Mouse (Mus musculus): ENCODE data around the gene Abcc12. TPM values are rescaled to one million over a fixed set of nuclear protein-coding genes. Genes with fewer than 3 reads are reported as not detected.

The Abcc12 gene
- polyA plus RNA-seq, 1 experiment = not detected

DNA sequence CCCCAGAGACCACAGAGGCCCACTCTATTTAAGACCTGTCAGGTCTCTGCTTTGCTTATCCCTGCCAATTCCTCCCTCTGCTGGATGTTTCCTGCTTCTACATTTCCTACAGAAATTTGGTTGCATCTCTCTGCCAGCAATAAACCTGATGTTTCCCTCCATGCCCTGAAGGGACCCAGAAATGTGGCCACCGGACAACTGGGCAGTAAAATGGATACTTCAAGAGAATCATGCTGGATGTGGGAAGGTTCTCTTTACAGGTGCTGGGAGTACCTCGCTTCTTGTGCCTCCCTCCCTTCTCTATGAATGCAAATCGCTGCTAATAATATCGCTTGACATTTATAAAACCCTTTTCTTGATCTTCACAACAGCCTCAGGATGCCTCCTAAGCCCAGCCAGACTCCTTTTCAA, 1.4 kb upstream of the Abcc12 start:
- H3K4me1 ChIP-seq (ENCODE audit: control insufficient read depth, insufficient read depth, low read length) = no peaks in the 10 kb centered on the region
- H3K27ac ChIP-seq (ENCODE audit: insufficient read depth, low read depth, low read length) = no peak overlapping the region
- TF ChIP-seq POLR2A (IDR thresholded peaks at IDR 0.05; ENCODE audit: borderline replicate concordance, low read depth, low read length) (no peak), CTCF (IDR thresholded peaks at IDR 0.05; ENCODE audit: low read depth, low read length) (no peak)
- H3K4me3 ChIP-seq (ENCODE audit: insufficient read depth, low read length) = no peak overlapping the region

DNA sequence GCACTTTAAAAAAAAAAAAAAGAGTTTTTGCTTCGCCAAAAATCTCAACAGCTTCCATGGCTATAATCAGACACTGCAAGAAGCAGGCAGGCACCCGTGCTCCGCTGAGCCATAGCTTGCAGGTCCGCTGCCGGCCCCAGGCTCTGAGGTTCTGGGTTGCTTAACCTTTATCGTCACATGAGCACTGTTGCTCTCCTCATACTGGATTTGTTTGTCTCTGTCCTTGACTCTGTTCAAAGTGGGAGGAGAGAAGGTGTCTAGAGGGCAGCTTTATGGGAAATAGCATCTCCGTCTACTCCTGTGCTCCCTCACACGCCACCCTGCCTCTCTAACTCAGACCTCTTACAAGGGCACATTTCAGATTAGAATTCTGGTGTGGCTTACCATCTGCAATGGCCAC, 1.8 kb downstream of the Abcc12 start:
- H3K4me3 ChIP-seq (ENCODE audit: insufficient read depth, low read length) = no peak overlapping the region
- TF ChIP-seq CTCF (IDR thresholded peaks at IDR 0.05; ENCODE audit: low read depth, low read length) (no peak), POLR2A (IDR thresholded peaks at IDR 0.05; ENCODE audit: borderline replicate concordance, low read depth, low read length) (no peak)
- H3K27ac ChIP-seq (ENCODE audit: insufficient read depth, low read depth, low read length) = no peak overlapping the region
- no peaks in the 10 kb centered on the region for H3K4me1 ChIP-seq (ENCODE audit: control insufficient read depth, insufficient read depth, low read length)

DNA sequence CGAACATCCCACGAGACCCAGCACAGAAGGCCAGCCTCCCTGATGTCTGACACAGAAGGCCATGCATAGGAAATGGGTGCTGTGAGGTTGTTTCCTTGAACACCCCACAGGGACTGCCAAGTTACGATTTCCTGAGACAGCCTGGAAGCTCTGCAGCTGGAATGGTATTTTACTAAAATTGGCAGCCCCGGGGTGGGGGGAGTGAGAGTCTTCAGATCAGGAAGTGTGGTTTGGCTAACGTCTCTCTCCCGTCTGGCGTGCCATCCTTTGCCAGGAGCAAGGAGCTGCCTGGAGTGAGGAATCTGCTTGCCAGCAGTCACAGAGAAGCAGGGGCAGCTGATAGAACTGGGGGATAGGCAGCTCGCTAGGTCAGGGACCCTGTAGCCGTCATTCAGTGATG, 2.4 kb downstream of the Abcc12 start:
- Histone ChIP-seq H3K4me3 (ENCODE audit: insufficient read depth, low read length) (no peak overlapping the region), H3K4me1 (ENCODE audit: control insufficient read depth, insufficient read depth, low read length) (no peaks in the 10 kb centered on the region), H3K27ac (ENCODE audit: insufficient read depth, low read depth, low read length) (no peak overlapping the region)
- TF ChIP-seq POLR2A (IDR thresholded peaks at IDR 0.05; ENCODE audit: borderline replicate concordance, low read depth, low read length) (no peak), CTCF (IDR thresholded peaks at IDR 0.05; ENCODE audit: low read depth, low read length) (no peak)

DNA sequence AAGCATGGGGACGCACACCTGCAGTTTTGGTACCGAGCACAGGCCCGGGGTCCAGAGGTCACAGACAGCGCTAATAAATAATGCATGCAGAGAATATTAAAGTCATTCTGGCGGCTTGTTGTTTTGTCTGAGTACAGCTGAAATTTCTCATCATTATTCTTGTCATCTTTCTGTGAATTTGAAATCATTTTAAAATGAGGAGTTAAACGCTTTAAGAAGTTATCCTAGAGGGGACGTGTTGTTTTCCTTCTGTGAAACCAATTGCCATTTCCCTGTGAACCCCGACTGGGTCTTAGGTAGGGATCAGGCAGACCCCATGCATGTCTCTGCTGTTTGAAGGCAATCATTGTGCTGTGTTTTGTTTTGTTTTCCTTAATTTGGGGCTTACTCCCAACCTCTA, 2.9 kb downstream of the Abcc12 start:
- no peak overlapping the region for H3K4me3 ChIP-seq (ENCODE audit: insufficient read depth, low read length)
- no peak overlapping the region for H3K27ac ChIP-seq (ENCODE audit: insufficient read depth, low read depth, low read length)
- H3K4me1 ChIP-seq (ENCODE audit: control insufficient read depth, insufficient read depth, low read length) = no peaks in the 10 kb centered on the region
- TF ChIP-seq CTCF (IDR thresholded peaks at IDR 0.05; ENCODE audit: low read depth, low read length) (no peak), POLR2A (IDR thresholded peaks at IDR 0.05; ENCODE audit: borderline replicate concordance, low read depth, low read length) (no peak)

DNA sequence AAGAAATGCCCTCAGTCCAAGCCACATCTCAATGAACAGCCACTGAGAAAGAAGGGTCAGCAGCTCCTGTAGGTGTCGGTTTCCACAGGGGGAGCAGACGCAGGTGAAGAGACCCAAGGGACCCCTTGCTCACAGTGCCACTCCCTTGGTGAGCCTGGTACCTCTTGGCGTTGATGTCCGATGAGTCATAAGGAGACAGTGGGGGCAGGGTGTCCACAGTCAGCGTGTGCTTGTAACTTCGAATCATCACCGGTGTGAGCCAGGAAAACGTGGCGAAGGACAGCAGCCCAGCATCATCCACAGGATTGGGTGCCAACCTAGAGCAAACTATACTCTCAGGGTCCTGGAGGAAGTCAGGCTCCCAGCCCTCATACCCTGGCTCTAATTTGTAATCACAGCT, 16.8 kb downstream of the Abcc12 start:
- Histone ChIP-seq H3K27ac (ENCODE audit: insufficient read depth, low read depth, low read length) (no peak overlapping the region), H3K4me1 (ENCODE audit: control insufficient read depth, insufficient read depth, low read length) (no peaks in the 10 kb centered on the region), H3K4me3 (ENCODE audit: insufficient read depth, low read length) (no peak overlapping the region)
- TF ChIP-seq CTCF (IDR thresholded peaks at IDR 0.05; ENCODE audit: low read depth, low read length) (no peak), POLR2A (IDR thresholded peaks at IDR 0.05; ENCODE audit: borderline replicate concordance, low read depth, low read length) (no peak)

DNA sequence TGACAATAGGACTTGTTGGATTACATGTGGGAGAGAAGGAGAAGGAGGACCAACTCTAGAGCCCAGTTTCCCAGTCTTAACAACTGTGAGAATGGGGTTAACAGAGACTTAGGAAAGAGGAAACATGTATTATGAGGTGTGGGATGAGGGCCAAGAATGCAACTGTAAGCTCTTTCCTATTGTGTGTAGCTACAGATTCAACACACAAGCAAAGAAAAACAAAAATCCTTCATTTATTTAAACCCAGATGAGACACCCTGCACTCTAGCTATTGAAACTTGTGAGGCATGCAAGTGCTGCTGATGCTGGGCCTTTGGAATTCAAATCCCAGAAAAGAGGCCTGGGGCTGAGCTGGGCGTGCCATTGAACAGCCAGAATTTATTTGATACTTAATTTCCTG, 18.7 kb downstream of the Abcc12 start:
- TF ChIP-seq CTCF (IDR thresholded peaks at IDR 0.05; ENCODE audit: low read depth, low read length) = no peak
- no peak for TF ChIP-seq POLR2A (IDR thresholded peaks at IDR 0.05; ENCODE audit: borderline replicate concordance, low read depth, low read length)
- H3K27ac ChIP-seq (ENCODE audit: insufficient read depth, low read depth, low read length) = no peak overlapping the region
- no peaks in the 10 kb centered on the region for H3K4me1 ChIP-seq (ENCODE audit: control insufficient read depth, insufficient read depth, low read length)
- H3K4me3 ChIP-seq (ENCODE audit: insufficient read depth, low read length) = no peak overlapping the region

DNA sequence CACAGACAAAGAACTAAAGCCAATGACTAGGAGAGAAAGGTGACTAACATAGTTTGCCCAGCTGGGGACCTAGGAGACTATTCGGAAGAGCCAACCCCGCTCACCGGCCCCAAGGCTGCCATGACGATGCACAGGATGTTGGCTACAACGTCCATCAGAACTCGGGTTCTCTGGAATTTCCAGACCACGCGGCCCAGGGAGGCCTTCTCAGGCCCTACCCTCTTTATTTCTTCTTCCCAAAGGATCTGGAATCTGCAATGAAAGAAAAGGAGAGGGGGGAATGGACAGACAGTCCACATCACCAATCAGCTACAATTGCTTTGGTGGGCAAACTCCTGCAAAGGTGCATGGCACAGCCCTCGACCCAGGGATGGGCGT, 19.8 kb downstream of the Abcc12 start:
- Histone ChIP-seq H3K4me1 (ENCODE audit: control insufficient read depth, insufficient read depth, low read length) (no peaks in the 10 kb centered on the region), H3K4me3 (ENCODE audit: insufficient read depth, low read length) (no peak overlapping the region), H3K27ac (ENCODE audit: insufficient read depth, low read depth, low read length) (no peak overlapping the region)
- TF ChIP-seq POLR2A (IDR thresholded peaks at IDR 0.05; ENCODE audit: borderline replicate concordance, low read depth, low read length) (no peak), CTCF (IDR thresholded peaks at IDR 0.05; ENCODE audit: low read depth, low read length) (no peak)

DNA sequence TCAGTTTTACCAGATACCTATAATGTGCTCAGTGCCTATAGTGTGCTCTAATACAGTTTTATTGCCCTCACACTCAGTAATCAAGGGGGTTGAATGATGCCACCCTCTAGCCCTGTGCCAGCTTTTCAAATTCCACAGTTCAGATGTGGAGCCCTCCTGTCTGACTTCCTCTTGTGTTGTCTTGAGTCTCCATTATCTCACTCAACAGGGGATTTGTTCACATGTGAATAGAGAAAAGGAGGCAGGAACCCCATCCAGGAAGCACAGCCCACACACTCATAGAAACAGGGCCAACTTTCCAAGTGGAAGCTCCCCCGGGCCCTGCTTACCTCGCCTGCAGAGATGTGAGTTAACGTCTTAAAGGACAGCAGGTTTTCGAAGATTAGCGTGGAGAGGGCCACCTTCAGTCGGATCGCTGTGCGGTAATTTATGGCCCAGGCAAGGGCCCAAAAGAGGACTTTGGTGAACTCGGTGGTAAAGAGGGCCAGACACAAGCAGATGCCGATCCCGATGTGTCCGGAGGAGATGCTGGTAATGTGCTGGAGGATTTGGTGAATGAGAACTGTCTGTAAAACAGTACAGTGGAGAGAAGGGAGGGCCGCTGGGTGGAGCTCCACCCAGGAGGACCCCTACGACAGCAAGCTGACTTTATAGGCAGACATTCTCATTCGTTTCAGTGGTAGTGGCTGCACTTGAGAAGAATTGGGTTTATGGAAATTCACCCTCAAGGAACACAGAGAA, 20.4 kb downstream of the Abcc12 start:
- Histone ChIP-seq H3K4me3 (ENCODE audit: insufficient read depth, low read length) (no peak overlapping the region), H3K4me1 (ENCODE audit: control insufficient read depth, insufficient read depth, low read length) (no peaks in the 10 kb centered on the region), H3K27ac (ENCODE audit: insufficient read depth, low read depth, low read length) (no peak overlapping the region)
- TF ChIP-seq CTCF (IDR thresholded peaks at IDR 0.05; ENCODE audit: low read depth, low read length) (no peak), POLR2A (IDR thresholded peaks at IDR 0.05; ENCODE audit: borderline replicate concordance, low read depth, low read length) (no peak)

DNA sequence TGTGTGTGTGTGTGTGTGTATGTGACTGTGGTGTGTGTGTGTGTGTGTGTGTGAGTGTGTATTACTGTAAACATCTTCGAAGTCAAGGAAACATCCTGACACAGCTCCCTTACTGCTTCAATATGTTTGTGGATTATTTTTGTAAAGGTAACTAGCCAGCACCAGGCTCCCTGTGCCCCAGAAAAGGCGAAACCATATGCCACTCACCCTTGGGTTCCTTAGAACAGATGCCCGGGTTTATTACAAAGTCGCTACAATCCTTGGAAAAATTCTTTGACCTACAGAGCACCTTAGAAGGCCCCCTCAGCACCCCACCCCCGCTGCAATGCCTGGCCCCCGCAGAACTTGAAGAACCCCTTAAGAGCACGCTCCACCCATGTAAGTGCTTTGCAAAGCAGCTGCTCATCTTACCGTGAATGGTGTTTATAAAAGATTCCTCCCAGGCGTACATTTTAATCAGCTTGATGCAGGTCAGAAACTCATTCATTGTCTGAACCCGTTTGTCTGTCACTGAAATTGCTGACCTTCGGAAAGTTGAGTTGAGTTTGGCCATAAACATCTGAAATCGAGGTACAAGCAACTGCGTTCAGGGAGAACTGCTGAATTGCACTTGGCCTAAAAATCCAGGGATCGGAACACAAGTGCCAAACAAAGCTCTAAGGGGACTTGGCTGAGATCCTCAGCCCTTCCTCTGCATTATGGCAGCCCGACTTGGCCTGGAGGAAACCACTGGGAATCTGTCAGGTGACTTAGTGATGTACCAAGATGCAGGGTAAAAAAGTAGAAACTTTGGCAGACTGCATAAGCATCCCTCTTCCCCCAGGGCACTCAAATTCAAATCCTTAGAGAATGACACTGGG, 23.1 kb downstream of the Abcc12 start:
- no peak overlapping the region for H3K27ac ChIP-seq (ENCODE audit: insufficient read depth, low read depth, low read length)
- H3K4me1 ChIP-seq (ENCODE audit: control insufficient read depth, insufficient read depth, low read length) = no peaks in the 10 kb centered on the region
- no peak for TF ChIP-seq CTCF (IDR thresholded peaks at IDR 0.05; ENCODE audit: low read depth, low read length)
- TF ChIP-seq POLR2A (IDR thresholded peaks at IDR 0.05; ENCODE audit: borderline replicate concordance, low read depth, low read length) = no peak
- H3K4me3 ChIP-seq (ENCODE audit: insufficient read depth, low read length) = no peak overlapping the region

DNA sequence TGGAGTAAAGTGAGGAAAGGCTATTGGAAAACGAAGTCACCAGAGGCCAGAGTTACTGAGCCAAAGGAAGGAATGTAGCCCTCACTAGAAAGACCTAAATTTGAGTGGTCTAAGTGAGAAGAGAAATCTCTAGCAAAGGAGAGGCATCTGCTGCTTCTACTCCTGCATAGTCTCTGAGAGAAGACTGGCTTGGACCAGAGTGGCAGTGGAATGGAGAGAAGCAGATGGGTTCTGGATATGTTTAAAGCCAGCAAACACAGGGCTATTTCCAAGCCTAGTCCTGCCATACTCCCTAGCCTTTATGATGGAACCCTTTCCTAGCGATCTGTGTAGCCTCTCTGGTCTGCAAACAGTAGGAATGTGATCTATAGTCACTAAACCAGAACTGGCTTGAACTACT, 24.9 kb downstream of the Abcc12 start:
- TF ChIP-seq POLR2A (IDR thresholded peaks at IDR 0.05; ENCODE audit: borderline replicate concordance, low read depth, low read length) (no peak), CTCF (IDR thresholded peaks at IDR 0.05; ENCODE audit: low read depth, low read length) (no peak)
- Histone ChIP-seq H3K27ac (ENCODE audit: insufficient read depth, low read depth, low read length) (no peak overlapping the region), H3K4me3 (ENCODE audit: insufficient read depth, low read length) (no peak overlapping the region), H3K4me1 (ENCODE audit: control insufficient read depth, insufficient read depth, low read length) (no peaks in the 10 kb centered on the region)
